Mouse (Mus musculus) embryonic fibroblast, embryonic 13.5 days (primary cell): ENCODE results near the gene Fcgrt.
"Not testable (repeated sequence)": the region's sequence is repeated elsewhere in the genome, so short reads cannot be mapped to it uniquely, and the experiment has no call there.

Experiments
- CTCF ChIP-seq: IDR thresholded peaks from 2 replicates; pipeline ENCODE4 v1.5.1; 2011; ENCODE audit warnings: mild to moderate bottlenecking, control low read depth, low read length, moderate library complexity, borderline replicate concordance; ENCODE audit not compliant: insufficient read depth
- POLR2A ChIP-seq: IDR thresholded peaks from 2 replicates; pipeline ENCODE4 v1.6.1; 2011; ENCODE audit warnings: low read depth, mild to moderate bottlenecking, control low read depth, low read length, moderate library complexity

GRCm38 (mm10) chr7:45110089-45110488 lies 6.4 kb upstream of the Fcgrt start:
- TF ChIP-seq CTCF, POLR2A: not testable (repeated sequence)
